Mouse (Mus musculus) spleen, adult 2 months (tissue): ENCODE measurements around the gene Wdr18.

Experiments used
- CTCF ChIP-seq: fragments of 200-500 bp; IDR thresholded peaks from 2 replicates; pipeline ENCODE4 v1.5.1; 2011; ENCODE audit warnings: mild to moderate bottlenecking, inconsistent platforms; ENCODE audit not compliant: insufficient read depth, insufficient read length, insufficient replicate concordance; ENCODE audit errors: extremely low read depth
- POLR2A ChIP-seq: fragments of 200-500 bp; IDR thresholded peaks from 2 replicates; pipeline ENCODE4 v1.6.1; 2011; ENCODE audit warnings: low read depth, low read length, inconsistent platforms

DNA sequence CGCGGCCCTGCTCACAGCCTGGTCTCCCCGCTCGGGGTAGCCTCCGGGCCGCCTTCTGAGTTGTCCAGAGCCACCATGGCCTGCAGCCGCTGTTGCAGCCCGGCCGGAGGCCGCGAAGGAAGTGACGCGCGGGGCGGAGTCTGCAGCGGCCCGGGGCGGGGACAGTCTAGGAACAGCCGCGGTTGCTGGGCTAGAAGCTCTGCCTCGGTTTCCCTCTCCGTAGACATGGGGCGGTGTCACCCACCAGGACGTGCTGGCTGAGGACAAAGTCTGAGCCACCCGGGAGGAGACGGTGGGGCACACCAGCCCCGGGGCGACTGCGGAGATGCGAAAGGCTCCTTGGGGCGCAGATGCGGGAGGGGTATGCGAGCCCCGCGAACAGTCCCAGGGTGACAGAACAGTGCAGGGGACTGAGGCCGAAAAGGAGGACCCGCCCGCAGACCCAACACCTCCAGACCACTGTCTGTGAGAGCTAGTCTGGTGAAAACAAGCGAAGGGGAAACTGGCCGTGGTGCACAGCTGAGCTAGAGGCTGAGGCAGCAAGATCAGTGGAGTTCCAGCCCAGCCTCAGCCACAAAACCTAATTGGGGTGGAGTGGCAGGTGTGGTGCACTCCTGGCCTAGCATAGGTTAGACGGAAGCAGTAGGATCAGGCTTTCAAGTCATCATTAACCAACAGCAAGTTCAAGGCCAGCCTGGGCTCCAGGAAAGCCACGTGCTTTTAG lies 43.0 kb upstream of the Wdr18 start, which contains the start of gene Kiss1r:
- TF ChIP-seq CTCF (no peak), POLR2A (peak; percentile 81)
